Mouse (Mus musculus) limb, embryonic 11.5 days (tissue): ENCODE data around the gene Creb3l1. TPM values are rescaled to one million over a fixed set of nuclear protein-coding genes. Genes with fewer than 3 reads are reported as not detected.
A peak's percentile ranks its signal among the peaks of the same experiment; 100 is the strongest.

Experiments used
- ATAC-seq: fragments of 200-750 bp; cut with Nextera tagmentation; 2 replicates; pipeline ENCODE4 v1.8.0; 2017; ENCODE audit warnings: low read depth; ENCODE audit not compliant: insufficient number of reproducible peaks, low FRiP score, low TSS enrichment
- DNase-seq: peaks from one replicate; pipeline ENCODE4 v3.0.0-alpha.2; 2015; ENCODE audit warnings: low spot score
- H3K27ac ChIP-seq: fragments of 300-500 bp; sonication (generic); replicated peaks from 2 replicates; pipeline ENCODE4 v1.5.1; 2014; ENCODE audit warnings: low read depth, mild to moderate bottlenecking, low read length
- H3K27me3 ChIP-seq: fragments of 300-500 bp; sonication (generic); 2 replicates; pipeline ENCODE4 v1.6.1; 2014; ENCODE audit warnings: mild to moderate bottlenecking, low read length, mixed read lengths; ENCODE audit not compliant: control insufficient read depth, insufficient read depth
- H3K36me3 ChIP-seq: fragments of 300-500 bp; sonication (generic); 2 replicates; pipeline ENCODE4 v1.6.1; 2014; ENCODE audit warnings: mild to moderate bottlenecking, low read length, moderate library complexity, mixed read lengths; ENCODE audit not compliant: control insufficient read depth, insufficient read depth
- H3K4me1 ChIP-seq: fragments of 300-500 bp; sonication (generic); 2 replicates; pipeline ENCODE4 v1.6.1; 2014; ENCODE audit warnings: low read length, mixed read lengths; ENCODE audit not compliant: control insufficient read depth, insufficient read depth
- H3K4me2 ChIP-seq: fragments of 300-500 bp; sonication (generic); 2 replicates; pipeline ENCODE4 v1.6.1; 2014; ENCODE audit warnings: low read depth, mild to moderate bottlenecking, moderate library complexity; ENCODE audit not compliant: severe bottlenecking
- H3K4me3 ChIP-seq: fragments of 300-500 bp; sonication (generic); 2 replicates; pipeline ENCODE4 v1.5.1; 2014; ENCODE audit warnings: low read depth, low read length
- H3K9ac ChIP-seq: fragments of 300-500 bp; sonication (generic); 2 replicates; pipeline ENCODE4 v1.6.1; 2014; ENCODE audit warnings: mild to moderate bottlenecking, low read length
- H3K9me3 ChIP-seq: fragments of 300-500 bp; sonication (generic); 2 replicates; pipeline ENCODE4 v1.6.1; 2016; ENCODE audit warnings: low read length; ENCODE audit not compliant: control insufficient read depth
- WGBS: fragments of 180-500 bp; shearing (Covaris S2); extraction: QIAGEN DNeasy Blood & Tissue Kit; methylation state at CpG from one replicate; pipeline ENCODE4 v1.1.7; 2014; 5-methylcytosine and 5-hydroxymethylcytosine counted together
- microRNA-seq: library from miRNA; unstranded; fragments of <30 nt; microRNA quantifications from one replicate; pipeline ENCODE4, GENCODE M21; 2016
- polyA plus RNA-seq: library from polyadenylated mRNA; unstranded; fragments of >200 nt; fragmentation: Nextera tagmentation; extraction: Ambion mirVana; gene quantifications from 2 replicates; pipeline ENCODE4 v1.2.1, GENCODE M21; 2014

Gene Creb3l1
- polyA plus RNA-seq, 1 experiment from 2014 or later, result 0.85 TPM

DNA sequence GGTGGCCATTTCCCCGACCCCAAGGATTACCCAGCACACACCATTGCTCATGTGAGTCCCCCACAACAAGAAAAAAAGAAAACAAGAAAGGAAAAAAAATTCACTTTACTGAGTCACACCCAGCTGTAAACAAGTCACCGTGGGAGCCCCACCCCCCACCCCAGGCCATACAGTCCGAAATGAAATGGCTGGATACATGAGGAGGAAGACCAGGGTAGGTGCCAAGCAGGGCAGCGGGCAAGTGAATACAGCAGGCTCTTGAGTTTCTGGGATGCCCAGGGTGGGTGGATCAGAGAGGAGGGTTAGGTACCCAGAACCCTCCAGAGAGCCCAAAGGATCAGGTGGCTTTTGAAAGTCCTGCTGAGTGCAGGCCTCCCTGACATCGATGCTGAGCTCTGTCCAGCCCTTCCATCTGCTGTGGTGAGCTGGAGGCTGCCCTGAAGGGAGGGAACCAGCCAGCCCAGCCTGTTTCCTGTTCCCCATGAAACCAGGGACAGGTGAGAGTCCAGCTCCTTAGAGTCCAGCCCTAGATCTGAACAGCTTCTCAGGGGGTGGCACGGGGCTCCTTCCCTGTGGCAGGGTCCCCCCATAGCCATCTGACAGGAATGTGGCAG is 91.5 kb downstream of the Creb3l1 start:
- Histone ChIP-seq H3K36me3 (peaks cover 18% of the 10 kb centered on the region; the same call in 1 of the 2 replicates), H3K27ac (peak overlapping the region; percentile 97), H3K9me3 (no peaks in the 10 kb centered on the region), H3K9ac (peak overlapping the region; percentile 88; the same call in 1 of the 2 replicates), H3K4me1 (peaks cover 28% of the 10 kb centered on the region), H3K27me3 (no peaks in the 10 kb centered on the region), H3K4me3 (peak overlapping the region; percentile 58; the same call in 1 of the 2 replicates), H3K4me2 (peak overlapping the region; percentile 73)
- WGBS, result 12% methylated on average over 6 of the region's 6 CpGs
- DNase-seq, result peak; percentile 52
- ATAC-seq, result no peak

Small RNAs within 50 kb of the gene (microRNA-seq; reads per million reads assigned to microRNA genes)
- gene Mir6999, result not detected

Other genes with a start within 250 kb of the Creb3l1 start
- 0.53 and 0.68 TPM in 2 replicates for gene Chrm4, start 97.3 kb downstream of the Creb3l1 start, polyA plus RNA-seq
- gene Mdk, start 92.2 kb downstream of the Creb3l1 start, polyA plus RNA-seq, result 2,345 and 2,452 TPM in 2 replicates
- gene Gm9821, start 78.8 kb downstream of the Creb3l1 start, polyA plus RNA-seq, result 0.32 and 0.48 TPM in 2 replicates
- gene Dgkz, start 48.6 kb downstream of the Creb3l1 start, polyA plus RNA-seq, result 36.9 and 37.6 TPM in 2 replicates
- 38.3 and 38.7 TPM in 2 replicates for gene Phf21a, start 68.6 kb upstream of the Creb3l1 start, polyA plus RNA-seq